Mouse (Mus musculus) MEL-GATA-1-ER (cell line): ENCODE data around the gene Kansl1l.

Experiments
- DNase-seq: peaks from one replicate; pipeline ENCODE4 v3.0.0-alpha.2; 2012; ENCODE audit warnings: low read depth; ENCODE audit errors: extremely low read depth

Kansl1l gene

DNA sequence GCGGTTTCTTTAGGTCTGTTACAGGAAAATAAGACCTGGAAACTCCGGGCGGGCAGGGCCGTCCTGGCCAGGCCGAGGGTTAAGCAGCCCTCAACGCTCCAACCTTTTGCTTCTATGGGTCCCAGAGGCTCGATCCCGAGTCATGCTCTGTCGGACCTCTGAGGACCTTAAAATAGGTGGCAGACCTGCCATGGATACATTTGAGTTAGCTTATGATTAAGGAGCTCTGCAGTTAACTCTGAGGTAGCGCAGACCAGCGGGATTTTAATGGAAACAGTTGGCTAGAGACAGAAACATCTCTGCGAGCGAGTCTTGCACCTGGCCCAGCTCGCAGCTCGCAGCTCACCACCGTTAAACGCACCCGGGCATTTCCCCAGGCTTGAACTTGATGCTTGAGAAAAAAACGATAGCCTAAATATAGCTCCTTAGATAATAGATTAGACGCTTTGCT lies 528 bp upstream of the Kansl1l start:
- peak; percentile 32 for DNase-seq

- peak; percentile 34 for DNase-seq
Observed at GRCm38 (mm10) chr1:66816837-66817452, 417 bp downstream of the Kansl1l start.

DNA sequence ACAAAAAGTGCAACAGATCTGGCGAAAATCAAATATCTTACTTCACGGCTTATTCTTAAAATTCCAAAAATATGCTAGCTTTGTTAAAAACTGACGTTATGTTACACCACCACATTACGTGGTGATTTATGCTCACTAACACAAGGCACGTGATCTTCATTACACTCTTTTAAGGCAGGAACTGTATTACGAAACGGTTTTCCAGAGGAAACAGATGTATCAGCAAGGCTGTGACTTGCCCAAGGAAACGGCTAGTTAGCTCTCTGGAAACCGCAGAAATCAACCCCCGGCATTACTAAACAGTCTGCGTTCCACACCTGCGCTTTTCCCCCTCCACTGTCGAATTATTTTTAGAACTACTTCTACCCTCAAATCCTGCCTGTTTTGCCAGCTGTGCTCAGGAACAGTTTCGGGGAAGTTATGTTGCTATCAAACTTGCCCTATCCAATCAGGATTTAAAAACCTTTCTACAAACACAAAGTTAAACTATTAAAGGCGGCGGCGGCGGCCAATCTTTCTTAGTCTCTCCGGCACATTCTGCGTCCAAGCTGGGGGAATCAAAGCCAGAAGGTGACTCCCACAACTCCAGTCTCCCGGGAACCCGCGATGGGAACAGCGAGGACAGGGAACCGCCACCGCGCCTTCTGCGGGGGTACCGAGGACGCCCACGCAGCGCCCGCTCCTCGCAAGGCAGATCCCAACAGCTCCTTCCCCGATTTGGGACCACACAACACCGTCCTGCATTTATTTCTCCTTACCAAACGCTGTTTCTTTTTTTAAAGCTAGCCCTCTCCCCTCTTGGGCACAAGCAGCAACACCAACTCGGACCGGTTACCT lies 1.2 kb downstream of the Kansl1l start:
- DNase-seq, result peak; percentile 57

GRCm38 (mm10) chr1:66814756-66815155 lies 2.6 kb downstream of the Kansl1l start:
- no peak for DNase-seq

- no peak for DNase-seq
Observed at GRCm38 (mm10) chr1:66813191-66813590, 4.2 kb downstream of the Kansl1l start.

- no peak for DNase-seq
Observed at GRCm38 (mm10) chr1:66806821-66807220, 10.5 kb downstream of the Kansl1l start.

DNA sequence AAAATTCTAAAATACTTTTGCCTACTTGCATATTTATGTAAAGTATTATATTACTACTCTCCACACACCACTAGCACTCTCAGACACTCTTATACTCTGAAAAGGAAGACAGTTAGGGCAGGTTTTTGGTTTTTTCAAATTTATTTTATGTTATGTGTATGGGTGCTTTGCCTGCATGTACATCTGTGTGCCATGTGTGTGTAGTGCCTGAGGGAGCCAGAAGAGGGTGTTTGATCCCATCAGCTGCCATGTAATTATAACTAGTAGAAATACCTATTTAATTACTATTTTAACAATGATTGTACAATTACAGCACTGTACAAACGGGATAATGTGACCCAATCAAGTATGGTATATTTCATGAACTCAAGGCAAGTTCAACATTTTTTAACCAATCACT lies 12.0 kb downstream of the Kansl1l start:
- DNase-seq, result no peak

DNA sequence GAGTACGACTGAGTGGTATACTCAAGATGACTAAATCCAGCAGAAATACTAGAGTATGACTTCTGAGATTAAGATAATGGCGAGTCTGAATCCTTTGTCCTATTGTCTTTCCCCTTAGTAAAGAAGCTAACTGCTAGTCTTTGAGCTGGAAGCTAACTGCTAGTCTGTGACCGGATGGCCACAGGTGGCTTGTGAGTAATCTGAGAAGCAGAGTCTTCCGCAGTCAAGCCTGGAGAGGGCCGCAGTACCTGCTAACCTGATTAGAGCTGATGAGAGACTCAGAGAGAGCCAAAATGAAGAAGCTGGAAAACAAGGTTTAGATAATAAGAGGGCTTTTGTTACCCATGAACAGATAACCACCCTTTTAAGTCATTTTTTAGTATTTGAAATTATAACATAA lies 12.7 kb downstream of the Kansl1l start:
- no peak for DNase-seq

DNA sequence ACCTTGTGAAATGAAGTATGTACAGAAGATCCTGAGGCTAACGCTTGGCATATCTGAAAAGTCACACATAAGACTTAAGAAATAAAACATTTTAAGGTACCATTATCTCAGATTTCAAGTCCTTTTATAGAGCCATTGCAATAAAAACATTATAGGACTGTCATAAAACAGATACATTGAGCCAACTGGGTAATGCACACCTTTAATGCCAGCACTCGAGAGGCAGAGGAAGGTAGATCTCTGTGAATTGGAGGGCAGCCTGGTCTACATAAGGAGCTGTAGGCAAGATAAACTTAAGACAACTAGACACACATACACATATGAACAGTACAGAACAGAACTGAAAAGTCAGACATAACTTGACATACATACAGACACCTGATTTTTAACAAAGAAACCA lies 19.4 kb downstream of the Kansl1l start:
- DNase-seq, result no peak

DNA sequence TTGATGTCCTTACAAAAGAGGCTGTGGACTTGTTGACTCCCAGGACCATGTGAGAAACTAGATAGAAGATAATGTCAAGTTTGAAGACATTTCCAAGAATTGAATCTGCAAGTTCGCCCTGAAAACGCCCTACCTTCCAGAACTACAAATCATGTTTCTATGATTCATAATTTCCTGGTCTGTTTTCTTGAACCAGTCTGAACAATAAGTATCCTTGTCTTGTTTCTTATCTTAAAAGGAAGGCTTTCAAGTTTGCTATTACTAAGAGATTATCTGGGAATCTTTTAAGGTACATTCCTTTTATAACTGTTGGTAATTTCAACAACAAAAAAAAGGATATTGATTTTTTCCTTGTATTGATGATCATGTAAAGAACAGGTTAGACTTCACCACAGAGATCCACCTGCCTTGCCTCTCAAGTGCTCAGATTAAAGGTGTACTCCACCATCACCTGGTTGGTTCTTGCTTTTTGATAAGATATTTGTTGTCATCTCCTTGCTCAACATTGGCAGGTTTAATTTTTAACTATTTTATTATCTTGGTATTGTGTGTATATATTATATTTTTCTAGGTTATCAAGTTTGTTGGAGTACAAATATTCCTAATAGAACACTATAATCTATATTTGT lies 24.4 kb downstream of the Kansl1l start:
- DNase-seq, result no peak

- no peak for DNase-seq
Observed at GRCm38 (mm10) chr1:66782296-66782695, 35.1 kb downstream of the Kansl1l start.

- DNase-seq, result no peak
Observed at GRCm38 (mm10) chr1:66781027-66781426, 36.3 kb downstream of the Kansl1l start.

GRCm38 (mm10) chr1:66778798-66779197 lies 38.6 kb downstream of the Kansl1l start:
- no peak for DNase-seq

- DNase-seq, result no peak
Observed at GRCm38 (mm10) chr1:66777878-66778277, 39.5 kb downstream of the Kansl1l start.

DNA sequence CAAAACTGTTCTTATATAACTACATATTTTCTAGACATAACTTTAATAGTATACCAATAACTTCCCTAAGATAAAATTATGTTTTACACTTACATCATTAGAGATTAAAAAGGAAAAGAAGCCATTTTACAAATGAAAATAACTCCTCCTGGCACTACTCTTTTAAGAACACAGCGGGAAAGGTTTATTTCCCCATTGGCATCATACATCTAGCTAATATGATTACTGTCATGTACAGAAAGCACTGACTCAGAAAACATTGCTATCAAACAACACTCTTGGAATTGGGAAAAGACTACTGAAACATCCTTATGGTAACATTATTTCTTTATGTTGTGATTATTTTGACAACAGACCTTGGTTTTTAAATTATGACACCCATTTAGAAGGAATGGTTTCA lies 48.6 kb downstream of the Kansl1l start:
- no peak for DNase-seq

DNA sequence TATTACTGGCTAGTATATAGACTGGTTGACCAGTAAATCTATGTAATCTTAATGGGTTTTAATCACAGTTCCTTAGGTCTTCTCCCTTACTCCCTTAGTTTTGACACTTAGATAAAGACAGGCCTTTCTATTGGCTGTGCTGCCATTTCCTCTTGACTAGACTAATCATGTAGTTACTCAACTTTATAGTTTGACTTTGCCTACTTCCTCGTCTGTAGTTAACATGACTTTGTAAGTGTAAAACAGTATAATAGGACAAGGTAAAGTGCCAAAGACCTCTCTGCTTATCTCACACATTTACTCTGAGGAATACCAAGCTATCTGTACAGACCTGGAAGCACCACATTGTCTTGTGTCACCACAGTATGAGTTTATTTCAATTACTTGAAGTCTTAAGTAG lies 86.8 kb downstream of the Kansl1l start:
- no peak for DNase-seq

DNA sequence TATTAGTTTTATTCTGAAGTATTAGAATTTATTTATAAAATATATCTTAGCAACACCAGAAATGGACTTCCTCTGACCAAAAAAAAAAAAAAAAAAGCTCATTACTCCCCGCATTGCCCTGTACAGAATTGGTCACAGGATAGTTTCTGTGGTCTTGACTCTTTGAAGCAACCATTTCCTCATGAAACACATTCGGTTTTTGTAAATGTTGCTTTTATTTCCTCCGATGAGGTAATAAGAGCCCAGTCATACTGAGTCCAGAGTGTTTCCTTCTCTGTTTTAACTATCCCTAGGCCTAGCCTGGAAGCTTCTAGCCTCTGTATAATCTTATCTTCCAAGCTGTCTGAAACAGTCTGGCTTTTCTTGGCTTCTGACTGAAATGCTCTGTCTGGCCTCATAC lies 104.5 kb downstream of the Kansl1l start:
- no peak for DNase-seq

DNA sequence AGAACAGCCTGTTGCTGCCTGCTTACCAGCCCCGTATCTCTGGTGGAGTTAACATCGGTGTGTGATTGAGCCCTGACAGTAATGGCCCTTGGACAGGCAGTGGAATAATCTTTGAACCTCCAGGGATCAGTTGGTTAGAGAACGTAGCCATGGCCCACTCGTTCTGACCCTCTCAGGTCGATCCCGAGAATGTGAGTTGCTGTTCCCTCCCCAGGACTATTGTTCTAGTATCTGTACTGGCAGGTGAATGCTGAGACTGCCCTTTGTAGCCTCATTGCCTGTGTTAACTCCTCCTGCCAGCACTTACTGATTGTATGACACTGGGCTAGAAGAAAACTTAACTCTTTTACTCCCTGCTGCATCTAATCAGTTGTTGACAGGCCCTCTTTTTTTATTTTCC lies 112.8 kb downstream of the Kansl1l start:
- DNase-seq, result no peak

DNA sequence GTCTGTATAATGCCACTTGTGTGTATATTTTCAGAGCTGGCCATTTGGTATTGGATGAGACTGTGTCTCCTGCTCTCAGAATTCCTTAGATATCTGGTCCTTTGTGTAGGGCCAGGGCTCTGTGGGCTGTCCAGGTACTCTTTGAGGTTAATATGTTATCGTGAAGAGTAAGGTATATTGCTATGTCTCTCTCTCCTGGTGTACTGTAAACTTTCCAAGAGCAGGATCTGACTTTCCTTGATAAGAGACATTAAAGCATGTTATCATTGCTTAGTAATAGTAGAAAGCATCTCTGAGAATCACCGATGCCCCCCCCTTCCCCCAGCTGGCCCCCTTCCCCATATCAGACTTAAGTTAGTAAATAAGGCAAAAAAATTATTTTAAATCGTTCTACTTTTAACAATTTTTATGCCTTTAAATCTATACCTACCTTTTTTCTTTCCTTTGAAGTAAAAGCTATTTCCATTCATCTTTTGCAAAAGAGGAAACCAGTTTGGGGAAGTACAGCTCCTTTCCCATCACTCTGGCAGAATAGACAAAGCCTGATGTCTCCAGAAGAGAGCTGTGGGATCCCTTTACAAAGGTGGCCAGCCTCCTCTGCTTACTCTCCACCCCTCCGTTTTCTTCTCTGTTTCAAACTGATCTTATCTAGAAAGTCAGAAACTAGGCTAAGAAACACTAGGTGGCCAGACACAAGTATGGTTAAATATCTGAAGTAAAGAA lies 114.6 kb downstream of the Kansl1l start:
- peak; percentile 55 for DNase-seq

- no peak for DNase-seq
Observed at GRCm38 (mm10) chr1:66701576-66701940, 115.8 kb downstream of the Kansl1l start.

DNA sequence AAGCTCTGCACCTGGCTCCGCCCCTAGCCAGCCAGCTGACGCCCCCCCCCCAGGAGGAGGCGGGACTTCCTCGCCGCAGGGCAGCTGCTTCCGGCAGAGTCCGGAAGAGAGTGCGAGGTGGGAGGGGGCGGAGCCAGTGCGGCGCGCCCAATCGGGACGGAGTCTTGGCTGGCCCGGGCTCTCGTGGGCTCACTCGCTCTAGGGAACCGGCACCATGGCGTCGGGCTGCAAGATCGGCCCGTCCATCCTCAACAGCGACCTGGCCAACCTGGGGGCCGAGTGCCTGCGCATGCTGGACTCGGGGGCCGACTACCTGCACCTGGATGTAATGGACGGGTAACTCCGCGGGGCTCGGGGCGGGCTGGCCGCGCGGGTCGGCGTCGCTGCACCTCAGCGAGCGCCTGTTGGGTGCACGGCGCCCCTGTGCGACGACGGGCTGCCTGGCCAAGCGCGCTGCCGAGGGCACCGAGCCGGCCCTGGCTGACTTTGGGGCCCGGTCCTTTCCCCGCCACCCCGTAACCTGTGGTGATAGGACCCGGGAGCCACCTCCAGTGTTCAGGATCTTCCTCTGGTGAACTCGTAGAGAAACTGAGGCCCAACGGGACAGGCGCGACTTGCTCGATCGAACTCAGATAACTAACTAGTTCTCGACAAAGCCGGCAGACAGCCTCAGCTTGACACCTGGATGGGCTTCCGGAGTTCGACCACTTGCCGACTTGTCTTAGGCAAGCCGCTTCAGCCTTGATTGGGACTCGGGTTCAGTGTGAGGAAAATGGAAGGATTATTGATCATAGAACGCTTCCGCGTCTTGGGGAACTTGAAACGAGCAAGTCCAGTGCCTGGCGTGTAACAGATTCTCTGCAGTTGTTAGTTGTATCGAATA lies 116.4 kb downstream of the Kansl1l start, which contains the start of gene Rpe:
TSS of gene Rpe (plus strand) at position 139 of the 883 bp plus-strand sequence.
- DNase-seq, result peak; percentile 73
